Mouse (Mus musculus) forebrain, embryonic 13.5 days (tissue): ENCODE results near the gene Dhh. TPM values are rescaled to one million over a fixed set of nuclear protein-coding genes. Genes with fewer than 3 reads are reported as not detected.

ENCODE experiments used
- ATAC-seq: fragments of 200-750 bp; cut with Nextera tagmentation; 2 replicates; pipeline ENCODE4 v1.8.0; 2017
- H3K27ac ChIP-seq: fragments of 300-500 bp; sonication (generic); 2 replicates; pipeline ENCODE4 v1.5.1; 2015; ENCODE audit warnings: inconsistent platforms, mild to moderate bottlenecking, moderate library complexity
- H3K27me3 ChIP-seq: fragments of 300-500 bp; sonication (generic); 2 replicates; pipeline ENCODE4 v1.6.1; 2015; ENCODE audit warnings: mild to moderate bottlenecking, inconsistent platforms
- H3K36me3 ChIP-seq: fragments of 300-500 bp; sonication (generic); 2 replicates; pipeline ENCODE4 v1.6.1; 2015; ENCODE audit warnings: mild to moderate bottlenecking, inconsistent platforms; ENCODE audit not compliant: poor library complexity, severe bottlenecking
- H3K4me1 ChIP-seq: fragments of 300-500 bp; sonication (generic); 2 replicates; pipeline ENCODE4 v1.6.1; 2015; ENCODE audit warnings: inconsistent platforms
- H3K4me2 ChIP-seq: fragments of 300-500 bp; sonication (generic); 2 replicates; pipeline ENCODE4 v1.6.1; 2015; ENCODE audit warnings: inconsistent platforms, mild to moderate bottlenecking, moderate library complexity
- H3K4me3 ChIP-seq: fragments of 300-500 bp; sonication (generic); 2 replicates; pipeline ENCODE4 v1.5.1; 2015; ENCODE audit warnings: mild to moderate bottlenecking, inconsistent platforms
- H3K9ac ChIP-seq: fragments of 300-500 bp; sonication (generic); 2 replicates; pipeline ENCODE4 v1.6.1; 2015; ENCODE audit warnings: mild to moderate bottlenecking, inconsistent platforms
- H3K9me3 ChIP-seq: fragments of 300-500 bp; sonication (generic); replicated peaks from 2 replicates; pipeline ENCODE4 v1.6.1; 2016; ENCODE audit warnings: inconsistent platforms
- WGBS: fragments of 180-500 bp; shearing (Covaris S2); methylation state at CpG from one replicate; pipeline ENCODE4 v1.1.7; 2015; 5-methylcytosine and 5-hydroxymethylcytosine counted together
- polyA plus RNA-seq: library from polyadenylated mRNA; unstranded; fragments of >200 nt; fragmentation: Nextera tagmentation; extraction: Ambion mirVana; gene quantifications from 2 replicates; pipeline ENCODE4 v1.2.1, GENCODE M21; 2015

Dhh gene
- polyA plus RNA-seq, 1 experiment from 2014 or later: 0.22 TPM

DNA sequence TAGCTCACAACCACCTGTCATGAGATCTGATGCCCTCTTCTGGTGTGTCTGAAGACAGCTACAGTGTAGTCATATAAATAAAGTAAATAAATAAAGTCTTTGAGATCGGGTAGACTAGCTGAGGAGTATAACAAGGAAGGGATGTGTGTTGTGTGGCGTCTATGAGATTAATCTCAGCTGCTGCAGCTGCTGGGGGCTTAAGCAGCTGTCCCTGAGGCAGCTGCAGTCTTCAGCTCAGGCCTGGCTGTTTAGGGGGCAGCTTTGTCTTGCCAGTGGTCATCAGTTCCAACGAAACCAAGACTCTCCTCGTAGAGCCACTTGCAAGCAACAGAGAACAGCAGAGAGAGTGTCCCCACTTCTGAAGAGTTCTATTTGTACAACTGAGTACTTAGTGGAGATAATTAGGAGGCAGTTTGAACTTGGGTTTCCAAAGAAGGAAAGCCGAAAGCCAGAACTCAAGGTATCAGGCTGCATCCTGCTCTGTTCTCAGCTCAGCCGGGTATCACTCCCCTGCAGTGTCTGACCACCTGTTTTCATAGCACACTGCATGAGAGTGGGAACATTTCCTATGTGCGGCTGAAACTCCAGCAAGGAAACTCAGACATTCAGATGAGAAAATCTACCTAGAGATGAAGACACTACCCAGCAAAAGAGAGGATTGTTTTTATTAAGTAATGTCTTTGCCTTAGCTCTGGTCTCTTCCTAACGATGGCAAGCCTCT is 11.5 kb downstream of the Dhh start:
- Histone ChIP-seq H3K36me3 (no peaks in the 10 kb centered on the region), H3K9ac (no peak overlapping the region), H3K4me1 (no peaks in the 10 kb centered on the region), H3K9me3 (no peaks in the 10 kb centered on the region), H3K4me3 (no peak overlapping the region), H3K4me2 (no peak overlapping the region), H3K27me3 (peaks cover 10% of the 10 kb centered on the region), H3K27ac (no peak overlapping the region)
- 74% methylated on average over 8 of the region's 8 CpGs for WGBS
- no peak for ATAC-seq

DNA sequence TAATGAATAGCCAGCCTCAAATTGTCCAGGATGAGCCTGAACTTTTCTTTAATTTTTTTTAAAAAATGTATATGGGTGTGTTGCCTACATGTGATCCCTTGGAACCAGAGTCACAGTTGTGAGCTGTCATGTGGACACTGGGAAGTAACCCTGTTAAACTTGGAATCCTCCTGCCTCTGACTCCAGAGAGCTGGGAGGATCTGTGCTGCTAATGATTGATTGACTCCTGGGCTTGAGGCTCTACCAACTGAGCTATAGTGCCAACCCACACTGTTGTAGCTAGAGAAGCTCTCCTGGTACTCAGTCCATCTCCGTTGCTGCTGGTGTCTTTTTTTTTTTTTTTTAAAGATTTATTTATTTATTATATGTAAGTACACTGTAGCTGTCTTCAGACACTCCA is 14.2 kb downstream of the Dhh start:
- no peaks in the 10 kb centered on the region for H3K9me3 ChIP-seq
- 88% methylated on average over 1 of the region's 1 CpGs for WGBS
- H3K4me3 ChIP-seq: no peak overlapping the region
- H3K27me3 ChIP-seq: no peaks in the 10 kb centered on the region; the same call in 1 of the 2 replicates
- no peak overlapping the region for H3K4me2 ChIP-seq
- H3K36me3 ChIP-seq: no peaks in the 10 kb centered on the region
- no peak for ATAC-seq
- no peak overlapping the region for H3K9ac ChIP-seq
- peaks cover 13% of the 10 kb centered on the region for H3K4me1 ChIP-seq
- no peak overlapping the region for H3K27ac ChIP-seq

DNA sequence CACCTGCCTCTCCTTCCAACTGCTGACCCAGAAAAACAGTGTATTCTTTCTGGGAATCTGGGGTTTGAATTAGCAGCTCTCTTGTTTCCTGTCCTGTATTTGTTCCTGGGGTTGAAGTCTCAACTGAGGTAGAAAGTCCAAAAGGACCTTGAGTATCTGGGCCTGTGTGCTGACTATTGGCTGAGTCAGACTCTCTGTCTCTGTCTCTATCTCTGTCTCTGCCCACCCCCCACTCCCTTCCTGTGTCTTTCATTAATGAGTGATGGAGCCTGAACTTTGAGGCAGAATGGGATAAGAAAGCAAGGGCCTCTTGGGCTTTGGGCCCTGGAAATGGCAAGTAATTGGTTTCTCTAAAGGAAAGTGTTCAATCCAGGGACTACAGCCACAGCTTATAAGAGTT is 14.7 kb downstream of the Dhh start:
- H3K27me3 ChIP-seq: no peaks in the 10 kb centered on the region; the same call in 1 of the 2 replicates
- H3K9me3 ChIP-seq: no peaks in the 10 kb centered on the region
- no peak overlapping the region for H3K27ac ChIP-seq
- H3K4me2 ChIP-seq: no peak overlapping the region
- H3K36me3 ChIP-seq: no peaks in the 10 kb centered on the region
- no peak for ATAC-seq
- H3K9ac ChIP-seq: no peak overlapping the region
- H3K4me1 ChIP-seq: peaks cover 13% of the 10 kb centered on the region
- H3K4me3 ChIP-seq: no peak overlapping the region

DNA sequence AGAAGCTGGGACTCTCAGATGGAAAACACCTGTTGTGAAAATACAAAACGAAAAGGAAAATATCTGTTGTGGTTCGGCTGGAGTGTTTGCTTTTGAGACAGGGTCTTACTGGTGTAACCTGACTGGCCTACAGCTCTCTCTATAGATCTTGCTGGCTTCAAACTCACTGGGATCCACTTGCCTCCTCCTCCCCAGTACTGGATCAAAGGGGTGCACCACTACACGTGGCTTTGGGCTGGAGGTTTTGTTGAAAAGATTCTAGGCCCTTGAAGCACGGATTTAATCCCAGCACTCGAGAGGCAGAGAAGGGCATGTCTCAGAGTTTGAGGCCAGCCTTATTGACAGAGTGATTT is 16.7 kb downstream of the Dhh start:
- Histone ChIP-seq H3K4me1 (peaks cover 13% of the 10 kb centered on the region), H3K4me3 (peak overlapping the region; percentile 63), H3K36me3 (no peaks in the 10 kb centered on the region), H3K27me3 (no peaks in the 10 kb centered on the region; the same call in 1 of the 2 replicates), H3K27ac (peak overlapping the region; percentile 68), H3K9ac (0 out of 2 replicates have a peak overlapping the region, but pooled peaks have one; percentile 1), H3K4me2 (peak overlapping the region; percentile 82), H3K9me3 (no peaks in the 10 kb centered on the region)
- peak; percentile 60; the same call in 1 of the 2 replicates for ATAC-seq
- 1% methylated on average over 5 of the region's 5 CpGs for WGBS

DNA sequence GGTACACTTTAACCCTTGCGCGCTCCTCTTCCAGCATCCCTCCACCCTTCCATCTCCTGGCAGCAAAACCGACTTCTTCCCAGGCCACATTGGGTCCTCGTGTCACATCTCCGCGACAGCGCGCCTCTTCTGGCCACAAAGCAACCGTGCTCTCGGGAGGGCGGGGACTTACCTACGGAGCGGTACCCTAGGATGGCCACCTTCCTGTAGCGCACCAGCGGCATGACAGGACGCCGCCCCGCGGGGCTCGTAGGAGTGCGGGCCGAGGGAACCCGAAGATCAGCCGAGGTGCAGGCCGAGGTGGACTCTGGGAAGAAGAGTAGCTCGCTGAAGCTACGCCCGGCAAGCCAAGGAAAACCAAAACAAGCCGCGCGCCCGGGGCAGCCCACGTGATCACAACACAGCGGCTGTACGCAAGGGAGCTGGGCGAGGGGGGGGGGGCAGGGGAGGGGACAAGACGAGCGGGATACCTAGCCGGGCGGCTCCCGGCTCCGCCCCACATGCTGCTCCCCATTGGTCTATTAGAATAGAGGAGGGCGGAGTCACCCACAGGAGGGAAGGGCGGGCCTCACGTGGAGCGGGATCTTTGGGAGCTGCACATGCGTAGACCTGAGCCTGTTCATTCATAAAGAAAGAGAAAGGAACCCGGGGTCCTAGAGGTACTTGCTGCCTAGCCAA is 17.2 kb downstream of the Dhh start:
- Histone ChIP-seq H3K4me1 (peaks cover 13% of the 10 kb centered on the region), H3K36me3 (no peaks in the 10 kb centered on the region), H3K9me3 (no peaks in the 10 kb centered on the region), H3K27ac (peak overlapping the region; percentile 79), H3K27me3 (no peaks in the 10 kb centered on the region; the same call in 1 of the 2 replicates), H3K4me3 (peak overlapping the region; percentile 63), H3K4me2 (peak overlapping the region; percentile 82), H3K9ac (peak overlapping the region; percentile 78)
- ATAC-seq: peak; percentile 97
- WGBS: under 1% methylated on average over 44 of the region's 48 CpGs

DNA sequence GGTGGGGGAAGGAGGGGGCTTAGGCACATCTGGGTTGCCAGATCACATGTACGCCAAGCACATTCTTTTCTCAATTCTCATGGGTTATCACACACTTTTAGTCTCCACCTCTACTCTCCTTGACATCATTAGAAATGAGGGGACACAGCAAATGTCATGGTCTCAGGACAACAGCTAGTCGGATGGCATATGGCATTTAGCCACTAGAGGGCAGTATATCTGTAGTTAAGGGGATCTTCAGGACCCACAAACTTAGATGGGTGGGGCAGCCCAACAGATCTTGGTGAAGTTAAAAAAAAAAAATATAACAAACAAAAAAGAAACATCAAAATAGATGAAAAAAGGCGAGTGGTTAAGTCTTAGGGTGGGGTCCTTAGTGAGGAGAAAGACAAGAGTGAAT is 21.0 kb downstream of the Dhh start:
- no peak overlapping the region for H3K27ac ChIP-seq
- WGBS: 14% methylated on average over 3 of the region's 3 CpGs

DNA sequence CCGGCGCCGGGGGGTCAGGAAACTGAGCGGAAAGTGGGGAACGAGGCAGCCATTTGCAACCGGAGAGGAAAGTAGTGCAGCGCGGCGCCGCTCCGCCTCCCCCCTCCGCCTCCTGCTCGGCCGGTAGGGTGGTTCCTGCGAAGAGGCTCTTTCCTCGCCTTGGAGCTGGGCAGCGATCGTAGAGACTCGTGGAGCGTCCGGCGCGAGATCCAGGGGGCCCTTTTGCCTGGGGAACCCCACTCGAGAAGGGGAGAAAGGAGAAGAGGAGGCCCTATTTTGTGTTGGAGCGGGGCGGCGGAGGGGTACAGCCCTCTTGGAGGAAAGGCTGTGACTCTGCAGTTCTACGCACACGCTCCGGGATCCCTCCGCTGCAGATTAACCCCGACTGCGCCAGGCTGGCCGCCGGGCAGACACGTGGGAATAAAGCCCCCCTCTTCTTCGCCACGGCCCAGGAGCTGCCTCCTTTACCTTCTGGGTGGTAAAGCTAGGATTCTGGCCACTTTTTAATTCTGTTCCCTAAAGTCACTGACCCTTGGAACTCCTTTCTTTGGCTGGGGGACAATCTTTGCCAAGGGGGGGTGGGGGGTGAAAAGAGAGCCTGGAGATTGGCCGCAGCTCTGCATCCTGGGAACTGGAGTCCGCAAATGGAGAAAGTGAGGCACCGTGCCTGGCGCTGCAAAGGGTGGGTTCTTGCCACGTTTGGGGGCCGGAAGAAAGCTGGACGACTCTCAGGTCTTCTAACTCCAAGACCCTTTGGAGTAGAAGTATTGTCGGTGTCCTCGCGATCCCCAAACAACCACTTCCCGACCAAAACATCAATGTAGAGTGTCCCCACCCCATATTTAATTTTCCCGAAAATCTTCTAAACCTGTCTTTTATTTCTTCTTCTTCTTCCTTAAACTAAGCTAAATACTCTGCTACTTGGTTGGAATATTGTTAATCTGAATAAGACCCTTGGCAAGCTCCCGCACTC is 26.1 kb downstream of the Dhh start:
- under 1% methylated on average over 50 of the region's 51 CpGs for WGBS
- Histone ChIP-seq H3K27me3 (no peaks in the 10 kb centered on the region), H3K36me3 (no peaks in the 10 kb centered on the region), H3K9ac (peak overlapping the region; percentile 99), H3K4me3 (peak overlapping the region; percentile 99), H3K4me2 (peak overlapping the region; percentile 97), H3K9me3 (no peaks in the 10 kb centered on the region), H3K4me1 (peaks cover 38% of the 10 kb centered on the region), H3K27ac (peak overlapping the region; percentile 98)
- ATAC-seq: peak; percentile 88

More for the DNA sequence above, 21.0 kb downstream of the Dhh start:
- H3K36me3 ChIP-seq: no peaks in the 10 kb centered on the region
- no peak overlapping the region for H3K4me3 ChIP-seq
- no peak for ATAC-seq
- H3K9ac ChIP-seq: no peak overlapping the region
- no peaks in the 10 kb centered on the region for H3K9me3 ChIP-seq
- H3K4me1 ChIP-seq: peaks cover 21% of the 10 kb centered on the region
- no peaks in the 10 kb centered on the region for H3K27me3 ChIP-seq
- H3K4me2 ChIP-seq: no peak overlapping the region

DNA sequence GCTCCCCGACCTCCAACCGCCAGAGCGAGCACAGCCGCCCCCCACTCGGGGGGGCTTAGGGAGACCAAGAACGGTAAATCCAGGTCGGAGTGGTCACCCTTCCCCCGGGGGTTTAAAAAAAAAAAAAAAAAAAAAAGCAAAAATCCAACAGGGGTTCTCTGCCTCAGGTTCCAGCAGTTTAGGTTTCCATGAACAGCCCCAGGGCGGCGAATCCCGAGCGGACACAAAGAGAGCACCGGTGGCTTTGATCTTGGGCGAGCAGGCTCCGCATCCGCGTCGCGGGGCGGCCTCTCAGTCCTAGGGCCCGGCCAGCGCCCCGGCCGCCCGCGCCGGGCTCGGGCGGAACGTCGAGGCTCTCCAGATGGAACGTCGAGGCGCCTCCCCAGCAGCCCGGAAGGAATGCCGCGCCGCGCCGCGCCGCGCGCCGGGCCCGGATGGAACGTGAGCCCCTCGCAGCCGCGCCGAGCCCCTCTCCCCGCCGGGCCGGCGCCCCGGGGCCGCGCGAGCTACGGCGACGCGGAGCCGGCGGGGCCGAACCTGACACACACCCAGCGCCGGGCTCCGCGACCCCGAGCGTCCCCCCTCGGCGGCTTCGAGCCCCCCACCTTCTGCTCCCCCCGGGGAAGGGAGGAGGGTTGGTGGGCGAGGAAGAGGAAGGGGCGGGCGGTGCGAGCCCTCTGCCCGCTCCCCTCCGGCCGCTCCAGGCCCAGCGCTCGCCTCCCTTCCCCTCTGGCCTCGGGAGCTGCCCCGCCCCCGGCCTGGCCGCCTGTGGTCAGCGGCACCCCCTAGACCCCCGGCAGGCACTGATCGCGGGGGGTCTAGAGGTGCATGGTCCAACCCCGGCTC is 27.0 kb downstream of the Dhh start, which contains the start of gene Kmt2d:
Gene Kmt2d (minus strand): TSS at position 135 of the 846 bp plus-strand sequence.
- H3K36me3 ChIP-seq: peaks cover 4% of the 10 kb centered on the region
- peak within 1 kb of the TSS; percentile 99 for H3K4me3 ChIP-seq
- peak within 1 kb of the TSS; percentile 99 for H3K9ac ChIP-seq
- no peaks in the 10 kb centered on the region for H3K27me3 ChIP-seq
- peak within 1 kb of the TSS; percentile 98 for H3K27ac ChIP-seq
- ATAC-seq: no peak; the same call in 1 of the 2 replicates
- peak within 1 kb of the TSS; percentile 97 for H3K4me2 ChIP-seq
- peaks cover 42% of the 10 kb centered on the region for H3K4me1 ChIP-seq
- H3K9me3 ChIP-seq: no peaks in the 10 kb centered on the region
- WGBS: 0% methylated on average over 60 of the region's 94 CpGs

DNA sequence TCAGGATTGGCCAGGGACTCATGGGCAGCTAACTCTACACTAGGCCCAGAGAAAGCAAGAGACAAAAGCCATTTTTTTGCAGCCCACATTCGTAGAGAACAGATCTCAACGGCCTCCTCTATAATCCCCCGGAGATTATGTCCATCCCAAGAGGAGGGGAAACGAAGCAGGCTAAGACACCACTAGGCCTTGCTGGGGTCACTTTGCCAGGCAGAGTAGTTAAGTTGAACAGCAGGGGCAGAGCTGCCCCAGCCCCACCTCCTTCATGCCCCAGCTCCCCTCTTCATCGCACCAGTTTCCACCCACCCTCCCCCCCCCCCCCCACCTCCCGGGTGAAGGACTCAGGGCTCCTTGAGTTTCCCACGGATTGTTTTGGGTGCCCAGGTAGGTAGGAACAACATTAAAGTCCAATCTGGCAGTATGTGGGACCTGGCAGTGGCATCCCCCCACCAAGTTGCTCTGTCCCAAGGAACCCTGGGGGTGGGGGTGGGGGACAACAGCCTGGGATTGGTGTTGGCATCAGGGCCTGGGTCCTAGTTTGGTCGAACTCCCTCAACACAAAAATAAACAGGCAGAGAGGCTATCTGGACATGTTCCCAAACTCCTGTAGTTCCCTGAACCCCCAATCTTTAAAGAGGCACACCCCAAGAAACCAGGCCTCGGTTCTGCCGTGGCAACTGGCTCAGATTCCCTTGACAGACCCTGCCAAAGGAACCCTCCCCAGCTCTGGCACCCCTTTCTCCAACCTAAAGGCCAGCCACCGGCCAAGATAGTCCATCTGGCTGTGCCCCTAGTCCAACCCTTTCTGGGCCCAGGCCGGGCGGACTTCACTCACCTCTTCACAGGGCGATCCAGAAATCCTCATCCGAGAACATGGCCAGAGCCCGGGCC is 27.9 kb downstream of the Dhh start:
- Histone ChIP-seq H3K9ac (peak overlapping the region; percentile 99), H3K27ac (peak overlapping the region; percentile 98), H3K4me2 (peak overlapping the region; percentile 97), H3K4me1 (peaks cover 42% of the 10 kb centered on the region), H3K9me3 (no peaks in the 10 kb centered on the region), H3K27me3 (no peaks in the 10 kb centered on the region), H3K4me3 (peak overlapping the region; percentile 99), H3K36me3 (peaks cover 13% of the 10 kb centered on the region)
- ATAC-seq: no peak
- under 1% methylated on average over 16 of the region's 16 CpGs for WGBS

DNA sequence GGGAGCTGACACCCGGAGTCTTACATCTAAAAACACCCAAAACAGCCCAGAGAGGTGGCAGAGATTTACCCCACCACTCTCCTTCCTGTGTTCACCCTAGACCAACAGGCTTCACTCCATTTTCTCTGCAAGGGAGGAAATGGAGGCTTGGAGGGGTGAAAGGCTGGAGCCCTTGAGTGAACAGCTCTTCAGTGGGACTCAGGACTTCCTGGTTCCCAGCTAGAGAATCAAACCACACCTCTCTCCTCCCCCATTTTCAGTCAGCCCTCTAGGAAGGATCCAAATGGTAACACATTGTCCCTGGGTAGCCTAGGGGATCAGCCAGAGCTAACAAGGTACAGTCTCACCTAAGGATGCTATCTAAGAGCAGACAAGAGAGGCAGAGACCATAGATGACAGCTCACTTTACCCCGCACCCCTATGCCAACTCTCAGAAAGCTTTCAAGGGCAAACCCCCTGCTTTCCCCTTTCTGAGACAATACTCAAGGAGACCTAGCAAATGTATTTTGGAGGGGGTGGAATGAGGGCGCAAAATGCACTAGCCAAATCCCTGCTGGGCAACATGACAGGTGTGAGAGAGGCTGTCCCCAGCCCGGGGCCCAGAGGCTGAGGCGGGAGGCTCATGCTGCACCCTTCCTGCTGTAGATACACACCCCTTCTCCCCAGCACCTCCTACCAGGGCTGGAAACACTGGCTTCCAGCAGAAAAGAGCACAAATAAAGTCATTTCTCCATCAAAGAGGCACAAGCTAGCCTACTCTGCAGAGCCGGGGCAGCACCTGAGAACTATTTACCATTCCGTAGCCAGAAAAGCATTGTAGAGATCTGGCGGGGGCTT is 28.8 kb downstream of the Dhh start:
- Histone ChIP-seq H3K4me1 (peaks cover 42% of the 10 kb centered on the region), H3K9ac (peak overlapping the region; percentile 99), H3K9me3 (no peaks in the 10 kb centered on the region), H3K4me2 (peak overlapping the region; percentile 97), H3K27me3 (no peaks in the 10 kb centered on the region), H3K4me3 (peak overlapping the region; percentile 99), H3K27ac (peak overlapping the region; percentile 11; the same call in 1 of the 2 replicates), H3K36me3 (peaks cover 21% of the 10 kb centered on the region)
- 12% methylated on average over 8 of the region's 8 CpGs for WGBS
- no peak for ATAC-seq
